Mouse (Mus musculus) cortical plate, adult 2 months (tissue): Measurements from ENCODE around the gene Fzd7. TPM values are rescaled to one million over a fixed set of nuclear protein-coding genes. Genes with fewer than 3 reads are reported as not detected.

Source experiments
- H3K27ac ChIP-seq: fragments of 200-500 bp; 2 replicates; pipeline ENCODE4 v1.5.1; 2012; ENCODE audit warnings: low read length, control low read depth, inconsistent platforms; ENCODE audit not compliant: insufficient read depth
- H3K4me1 ChIP-seq: fragments of 200-500 bp; 2 replicates; pipeline ENCODE4 v1.6.1; 2011; ENCODE audit warnings: low read length; ENCODE audit not compliant: control insufficient read depth, insufficient read depth
- H3K4me3 ChIP-seq: fragments of 200-500 bp; 2 replicates; pipeline ENCODE4 v1.5.1; 2011; ENCODE audit warnings: mild to moderate bottlenecking, low read length, control low read depth; ENCODE audit not compliant: insufficient read depth
- CTCF ChIP-seq: fragments of 200-500 bp; IDR thresholded peaks from 2 replicates; pipeline ENCODE4 v1.5.1; 2011; ENCODE audit warnings: mild to moderate bottlenecking, control low read depth, low read length; ENCODE audit not compliant: insufficient read depth; ENCODE audit errors: extremely low read depth
- POLR2A ChIP-seq: fragments of 200-500 bp; IDR thresholded peaks from 2 replicates; pipeline ENCODE4 v1.6.1; 2011; ENCODE audit warnings: mild to moderate bottlenecking, low read length, control low read depth; ENCODE audit not compliant: insufficient read depth; ENCODE audit errors: extremely low read depth
- polyA plus RNA-seq: library from polyadenylated mRNA; depleted of rRNA; stranded (reverse); fragments of >200 nt; gene quantifications from 2 replicates; pipeline ENCODE4 v1.2.3, GENCODE M21; 2012

Gene Fzd7
- polyA plus RNA-seq, 1 experiment, result 3.3 TPM

DNA sequence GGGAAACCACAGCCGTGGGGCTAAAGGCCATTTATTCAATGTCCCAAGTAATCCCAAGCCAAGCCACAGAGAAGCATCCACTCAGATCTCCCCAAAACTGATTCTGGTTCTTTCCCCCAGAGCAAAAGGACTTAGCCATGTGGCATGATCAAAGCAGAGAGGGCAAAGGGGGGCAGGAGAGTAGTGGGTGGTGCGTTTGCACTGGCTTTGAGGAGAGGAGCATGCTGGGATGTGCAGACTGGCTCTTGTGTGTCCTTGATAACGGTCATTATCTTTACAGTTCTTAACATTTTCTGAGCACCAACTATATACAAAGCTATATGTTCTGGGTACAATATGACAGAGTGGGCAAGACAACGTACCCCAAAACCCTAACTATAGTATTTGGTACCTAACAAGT lies 10.2 kb downstream of the Fzd7 start:
- Histone ChIP-seq H3K27ac (no peak overlapping the region), H3K4me1 (no peaks in the 10 kb centered on the region; the same call in 1 of the 2 replicates), H3K4me3 (no peak overlapping the region)
- TF ChIP-seq POLR2A (no peak), CTCF (no peak)

DNA sequence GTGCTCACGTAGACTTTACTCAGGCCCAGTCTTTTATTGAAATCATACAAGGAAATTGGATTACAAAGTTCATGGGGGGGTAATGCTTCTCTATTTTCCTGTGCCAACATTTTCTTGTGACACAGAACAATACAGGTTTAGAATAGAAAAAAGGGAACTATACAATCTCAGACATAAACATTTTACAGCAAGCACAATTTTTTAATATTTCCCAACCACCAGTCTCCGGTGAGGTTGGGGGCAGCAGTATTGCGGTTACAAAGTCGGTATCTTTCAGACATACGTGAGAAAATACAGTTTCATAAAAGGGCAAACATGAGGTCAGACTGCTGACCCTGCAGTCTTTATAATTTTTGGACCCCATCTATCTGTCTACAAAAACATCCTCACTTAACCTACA lies 13.7 kb downstream of the Fzd7 start:
- TF ChIP-seq POLR2A, result no peak
- no peak for TF ChIP-seq CTCF
- no peak overlapping the region for H3K4me3 ChIP-seq
- no peaks in the 10 kb centered on the region for H3K4me1 ChIP-seq
- no peak overlapping the region for H3K27ac ChIP-seq

DNA sequence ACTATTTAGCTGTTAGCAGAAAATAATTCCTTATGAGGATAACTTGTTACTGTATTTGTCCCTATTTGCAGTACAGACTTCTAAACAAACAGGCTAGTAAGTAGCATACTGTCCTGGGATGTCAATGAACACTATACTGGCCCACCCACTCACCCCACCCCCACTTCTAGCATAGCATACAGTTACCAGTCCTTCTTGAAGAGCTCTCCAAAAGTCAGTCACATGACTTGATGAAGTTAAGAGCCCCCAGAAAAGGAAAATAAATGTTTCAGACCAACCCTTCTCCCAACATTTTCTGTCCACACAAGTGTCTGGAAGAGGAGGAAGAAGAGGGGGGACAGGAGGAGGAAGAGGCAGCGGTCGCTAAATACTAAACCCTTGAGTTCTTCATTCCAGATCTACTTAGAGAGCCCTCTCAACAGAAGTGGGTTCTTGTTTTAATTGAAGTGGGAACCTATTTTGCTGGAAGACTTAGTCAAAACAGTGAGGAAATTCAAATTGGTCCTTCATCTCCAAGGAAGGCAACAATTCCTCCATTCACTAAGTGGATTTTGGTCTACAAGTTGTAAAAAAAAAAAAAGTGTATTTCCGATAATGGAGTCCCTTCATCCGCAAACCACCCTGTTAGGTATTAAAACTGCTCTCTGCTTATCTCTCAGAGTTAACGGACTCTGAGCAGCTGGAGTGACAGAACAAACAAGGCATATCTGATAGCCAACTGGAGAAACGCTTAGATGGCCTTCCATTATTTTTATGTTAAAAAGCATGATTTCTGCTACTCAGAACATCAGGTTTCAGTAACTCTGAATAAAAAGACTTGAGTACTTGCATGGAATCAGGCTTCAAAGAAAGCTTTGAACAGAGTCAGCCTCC lies 15.8 kb downstream of the Fzd7 start:
- TF ChIP-seq POLR2A (no peak), CTCF (no peak)
- Histone ChIP-seq H3K4me1 (no peaks in the 10 kb centered on the region), H3K4me3 (no peak overlapping the region), H3K27ac (no peak overlapping the region)

DNA sequence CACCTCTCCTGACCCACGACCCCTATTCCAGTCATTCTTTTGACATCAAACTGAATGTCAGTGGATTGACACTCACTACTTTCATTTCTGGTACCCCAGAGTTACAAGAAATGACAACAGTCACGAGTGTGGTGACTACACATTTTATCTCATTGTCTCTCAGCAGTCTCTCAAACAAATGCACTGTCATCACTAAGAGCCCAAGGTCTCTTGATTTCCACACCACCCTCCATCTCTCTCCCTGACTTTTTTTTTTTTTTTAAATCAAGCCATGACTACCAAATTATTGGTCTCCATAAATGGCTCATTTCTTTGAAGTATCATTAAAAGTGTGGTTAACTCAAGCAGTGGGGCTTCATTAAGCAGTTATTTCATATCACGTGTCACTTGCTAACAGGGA lies 17.1 kb downstream of the Fzd7 start:
- Histone ChIP-seq H3K4me3 (no peak overlapping the region), H3K27ac (no peak overlapping the region), H3K4me1 (no peaks in the 10 kb centered on the region)
- TF ChIP-seq POLR2A (no peak), CTCF (no peak)

DNA sequence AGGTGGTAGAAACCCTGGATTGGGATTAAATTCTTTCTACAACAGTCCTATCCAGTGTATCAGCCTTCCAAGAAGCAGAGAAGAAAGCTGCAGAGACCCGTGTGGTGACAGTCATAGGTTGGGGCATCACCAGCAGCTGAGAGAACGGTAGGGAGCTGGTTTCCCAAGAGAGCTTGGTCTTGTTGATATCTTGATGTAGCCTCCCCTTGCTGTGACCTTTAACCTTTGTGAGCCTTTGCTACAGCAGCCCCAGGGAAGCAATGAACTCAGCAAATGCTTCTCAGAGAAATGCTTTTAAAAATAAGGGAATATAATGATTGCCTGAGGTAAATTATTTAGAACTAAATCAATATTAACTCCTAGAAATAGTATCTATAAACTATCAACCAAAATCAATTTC lies 20.1 kb downstream of the Fzd7 start:
- Histone ChIP-seq H3K27ac (no peak overlapping the region), H3K4me1 (no peaks in the 10 kb centered on the region), H3K4me3 (no peak overlapping the region)
- TF ChIP-seq POLR2A (no peak), CTCF (no peak)

DNA sequence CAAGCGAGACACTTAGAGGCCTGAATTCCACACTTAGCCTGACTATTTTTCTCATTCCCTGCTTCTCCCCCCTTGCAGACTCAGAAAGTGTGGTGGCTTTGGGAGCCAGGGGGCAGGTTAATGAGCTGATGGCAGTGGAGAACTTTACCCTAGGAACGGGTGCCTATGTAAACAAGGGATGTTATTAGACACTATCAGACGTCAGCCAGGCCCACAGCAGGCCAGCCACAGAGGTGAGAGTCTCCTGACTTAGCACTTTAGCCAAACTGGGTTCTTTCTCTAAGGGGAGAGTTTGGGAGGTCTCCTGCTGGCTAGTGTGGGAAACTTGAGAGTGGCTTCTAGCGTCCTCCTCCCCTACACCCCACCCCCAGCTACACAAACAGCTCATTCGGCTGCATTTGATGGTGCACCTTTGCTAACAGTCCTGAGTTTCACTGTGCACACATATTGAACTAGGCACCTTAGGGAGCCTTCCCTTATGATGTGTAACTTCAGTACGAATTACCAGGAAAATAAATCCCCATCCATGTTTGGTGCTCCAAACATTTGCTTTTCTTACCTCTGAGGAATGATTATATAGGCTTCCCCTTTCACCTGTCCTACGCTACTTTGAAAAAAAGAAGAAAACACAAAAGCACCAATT lies 21.6 kb downstream of the Fzd7 start:
- TF ChIP-seq CTCF (no peak), POLR2A (no peak)

DNA sequence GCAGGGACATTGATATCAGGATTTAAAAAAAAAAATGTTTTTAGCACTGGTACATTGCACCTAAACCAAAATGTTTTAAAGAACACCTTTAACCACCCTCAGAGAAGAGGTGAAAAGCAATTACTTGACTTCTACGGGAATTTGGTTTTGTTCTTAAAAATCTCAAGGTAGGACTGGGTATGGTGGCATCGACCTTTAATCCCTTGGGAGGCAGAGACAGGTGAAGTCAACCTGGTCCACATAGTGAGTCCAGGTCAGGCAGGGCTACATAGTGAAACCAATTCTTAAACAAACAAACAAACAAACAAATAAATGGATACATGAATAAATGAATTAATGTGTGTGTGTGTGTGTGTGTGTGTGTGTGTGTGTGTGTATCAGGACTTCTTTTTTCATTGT lies 22.1 kb downstream of the Fzd7 start:
- no peak overlapping the region for H3K4me3 ChIP-seq
- TF ChIP-seq POLR2A (no peak), CTCF (no peak)
- H3K4me1 ChIP-seq, result no peaks in the 10 kb centered on the region
- no peak overlapping the region for H3K27ac ChIP-seq

More for the DNA sequence above, 21.6 kb downstream of the Fzd7 start:
- Histone ChIP-seq H3K27ac (no peak overlapping the region), H3K4me1 (no peaks in the 10 kb centered on the region), H3K4me3 (no peak overlapping the region)

DNA sequence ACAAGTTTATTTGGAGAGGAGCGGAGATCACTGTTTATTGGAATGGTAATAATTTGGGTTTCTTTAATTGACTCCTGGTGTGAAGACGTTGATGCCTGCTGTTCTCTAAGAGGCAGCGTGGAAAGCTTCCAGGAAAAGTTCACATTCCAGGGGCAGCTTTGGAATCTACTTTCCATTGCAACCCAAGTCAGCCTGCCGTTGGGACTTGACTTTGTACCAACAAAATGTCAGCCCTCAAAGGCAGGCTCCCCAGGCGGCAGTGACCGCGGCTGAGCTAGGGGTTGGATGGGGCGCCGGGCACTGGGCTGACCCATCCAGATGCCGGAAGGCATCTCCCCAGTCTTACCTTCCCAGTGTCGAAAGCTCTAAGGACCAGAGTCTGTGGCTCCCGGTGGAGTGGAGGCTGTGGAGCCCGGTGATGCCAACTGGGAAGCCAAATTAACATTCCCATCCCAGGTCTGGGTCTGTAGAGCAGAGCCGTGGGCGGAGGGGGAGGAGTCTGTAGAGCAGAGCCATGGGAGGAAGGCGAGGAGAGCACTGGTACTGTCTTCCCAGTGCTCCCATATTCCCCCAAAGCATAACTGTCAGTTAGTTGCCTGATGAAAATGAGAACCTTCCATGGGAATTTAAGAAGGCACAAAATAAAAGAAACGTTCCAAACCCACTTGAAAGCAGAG lies 26.4 kb downstream of the Fzd7 start:
- H3K4me1 ChIP-seq, result no peaks in the 10 kb centered on the region
- no peak overlapping the region for H3K27ac ChIP-seq
- no peak overlapping the region for H3K4me3 ChIP-seq
- TF ChIP-seq CTCF, result no peak
- TF ChIP-seq POLR2A, result no peak

DNA sequence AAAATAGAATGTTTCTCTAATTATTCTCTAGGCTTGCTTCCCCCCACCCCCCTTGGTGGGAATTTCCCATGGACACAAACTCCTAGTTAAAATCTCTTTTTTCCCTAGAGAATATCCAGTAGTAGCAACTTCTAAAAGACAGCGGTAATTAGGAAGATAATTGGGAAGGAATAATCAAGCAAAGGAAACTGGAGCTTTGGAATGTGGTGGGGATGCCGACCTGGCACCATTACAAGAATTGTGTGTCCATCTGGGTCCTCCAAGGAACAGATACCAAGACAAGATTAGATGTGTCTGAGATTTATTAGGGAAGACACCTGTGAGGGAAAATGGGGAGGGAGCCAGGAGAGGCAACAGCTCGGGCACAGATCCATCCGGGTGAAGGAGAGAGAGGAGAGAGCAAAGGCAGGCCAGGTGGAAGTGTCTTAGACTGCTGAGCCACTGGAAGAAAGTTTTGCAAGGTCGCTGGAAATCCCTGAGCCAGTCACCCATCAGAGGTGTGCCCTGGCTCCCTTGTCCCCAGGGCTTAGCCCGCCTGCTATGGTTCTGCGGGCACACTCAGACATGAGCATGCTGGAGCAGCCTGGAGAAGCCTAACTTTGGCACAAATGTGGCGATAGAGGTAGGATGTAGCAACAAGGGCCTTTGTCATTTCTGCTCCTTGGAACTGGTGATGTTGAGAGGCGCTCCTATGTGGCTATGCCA lies 29.5 kb downstream of the Fzd7 start:
- H3K4me3 ChIP-seq, result no peak overlapping the region
- no peak for TF ChIP-seq POLR2A
- no peak for TF ChIP-seq CTCF
- no peak overlapping the region for H3K27ac ChIP-seq
- no peaks in the 10 kb centered on the region for H3K4me1 ChIP-seq
